8 mouse cellular contexts compared by ENCODE assay signal in the genomic region with DNA sequence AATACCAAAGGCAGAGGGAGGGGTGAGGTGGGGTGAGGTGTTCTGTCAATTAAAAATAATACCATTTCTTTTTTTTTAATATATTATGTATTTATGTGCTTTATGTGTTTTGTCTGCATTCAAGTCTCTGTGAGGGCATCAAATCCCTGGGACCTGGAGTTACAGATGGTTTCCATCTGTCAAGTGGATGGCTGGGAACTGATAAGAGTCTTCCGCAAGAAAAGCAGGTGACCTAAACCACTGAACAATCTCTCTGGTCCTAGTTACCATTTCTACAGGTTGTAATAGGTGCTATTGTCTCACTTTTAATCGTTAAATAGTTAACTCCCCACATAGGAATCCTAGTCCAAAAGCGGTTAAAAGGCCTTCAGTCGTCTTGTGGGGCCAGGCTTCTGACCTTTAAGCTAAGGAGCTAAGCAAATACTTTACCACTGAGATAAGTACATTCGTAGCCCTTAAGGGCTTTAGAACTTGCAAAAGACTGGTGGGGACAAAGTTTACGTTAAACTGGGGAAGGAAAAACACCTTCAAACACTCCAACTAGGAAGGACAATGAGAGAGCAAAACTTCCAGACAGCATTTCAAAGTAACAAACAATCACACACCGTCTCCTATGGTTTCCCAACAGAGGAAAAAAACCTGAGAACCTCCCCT. TPM values are rescaled to one million over a fixed set of nuclear protein-coding genes. Genes with fewer than 3 reads are reported as not detected.
DNase-seq lines count a peak whose midpoint lies in the region; ATAC-seq and TF ChIP-seq lines count a peak whose summit lies in the region.

No protein-coding gene starts in this region.

- DNase-seq in layer of hippocampus, adult 2 months (ENCODE audit: low spot score in 2 of 2) = no peak
- no peak for DNase-seq in layer of hippocampus, postnatal 14 days (ENCODE audit: low spot score in 2 of 2)
- DNase-seq in embryonic facial prominence, embryonic 10.5 days (ENCODE audit: low spot score) = no peak
- no peak for DNase-seq in midbrain, embryonic 10.5 days (ENCODE audit: low spot score)
- no peak for DNase-seq in right cerebral cortex, postnatal 14 days
- no peak for DNase-seq in Muller cell, postnatal 12 days (ENCODE audit: inconsistent ontology term)
- DNase-seq in adrenal gland, postnatal 14 days = no peak

- H3K27me3 ChIP-seq in embryonic facial prominence, embryonic 10.5 days (replicated peaks; ENCODE audit: low read depth, poor library complexity, severe bottlenecking) = no peaks in the 10 kb centered on the region
- no peaks in the 10 kb centered on the region for H3K27me3 ChIP-seq in intestine, embryonic 15.5 days (replicated peaks)
- no peaks in the 10 kb centered on the region for H3K27me3 ChIP-seq in midbrain, embryonic 10.5 days (ENCODE audit: low read depth, poor library complexity, severe bottlenecking)

- TF ChIP-seq CTCF in layer of hippocampus, adult 2 months (conservative IDR thresholded peaks at IDR 0.05) = no peak

- H3K4me1 ChIP-seq in embryonic facial prominence, embryonic 10.5 days = peaks cover 13% of the 10 kb centered on the region
- peaks cover 5% of the 10 kb centered on the region for H3K4me1 ChIP-seq in intestine, embryonic 15.5 days (replicated peaks)
- peaks cover 19% of the 10 kb centered on the region for H3K4me1 ChIP-seq in midbrain, embryonic 10.5 days

- peak overlapping the region; percentile 3 for H3K9ac ChIP-seq in intestine, embryonic 15.5 days

- H3K4me3 ChIP-seq in layer of hippocampus, adult 2 months = peak overlapping the region; percentile 84
- peak overlapping the region; percentile 77 for H3K4me3 ChIP-seq in embryonic facial prominence, embryonic 10.5 days
- H3K4me3 ChIP-seq in intestine, embryonic 15.5 days (replicated peaks) = peak overlapping the region; percentile 74
- H3K4me3 ChIP-seq in midbrain, embryonic 10.5 days = peak overlapping the region; percentile 93

- peak overlapping the region; percentile 51 for H3K4me2 ChIP-seq in intestine, embryonic 15.5 days (replicated peaks)

- H3K9me3 ChIP-seq in embryonic facial prominence, embryonic 10.5 days = no peaks in the 10 kb centered on the region
- no peaks in the 10 kb centered on the region for H3K9me3 ChIP-seq in intestine, embryonic 15.5 days
- no peaks in the 10 kb centered on the region for H3K9me3 ChIP-seq in midbrain, embryonic 10.5 days (replicated peaks)

- H3K36me3 ChIP-seq in embryonic facial prominence, embryonic 10.5 days (replicated peaks) = peaks cover 11% of the 10 kb centered on the region
- H3K36me3 ChIP-seq in intestine, embryonic 15.5 days = peaks cover 2% of the 10 kb centered on the region; the same call in 1 of the 2 replicates
- H3K36me3 ChIP-seq in midbrain, embryonic 10.5 days = peaks cover 5% of the 10 kb centered on the region

- H3K27ac ChIP-seq in layer of hippocampus, adult 2 months = no peak overlapping the region
- no peak overlapping the region for H3K27ac ChIP-seq in embryonic facial prominence, embryonic 10.5 days (replicated peaks)
- peak overlapping the region; percentile 6; the same call in 1 of the 2 replicates for H3K27ac ChIP-seq in intestine, embryonic 15.5 days
- 0 out of 2 replicates have a peak overlapping the region, but pooled peaks have one; percentile 95 for H3K27ac ChIP-seq in midbrain, embryonic 10.5 days (replicated peaks)

- no peak for ATAC-seq in intestine, embryonic 15.5 days

- WGBS in embryonic facial prominence, embryonic 10.5 days = 27% methylated on average over 7 of the region's 7 CpGs
- 13% methylated on average over 7 of the region's 7 CpGs for WGBS in intestine, embryonic 15.5 days
- WGBS in midbrain, embryonic 10.5 days = 36% methylated on average over 7 of the region's 7 CpGs

RNA-seq across cellular contexts. Expression of gene Swt1, which starts 1.2 kb away (rescaled TPM):
- total RNA-seq in layer of hippocampus, adult 2 months (2021) = 10 to 100 TPM; 11.6 to 21.2 TPM
- 10 to 100 TPM; 10.8 to 11.0 TPM for total RNA-seq in layer of hippocampus, postnatal 14 days (2021)
- 19.8 and 21.1 TPM in 2 replicates for polyA plus RNA-seq in embryonic facial prominence, embryonic 10.5 days (2016; fragmentation: Nextera tagmentation; extraction: Ambion mirVana)
- 29.1 and 39.7 TPM in 2 replicates for polyA plus RNA-seq in intestine, embryonic 15.5 days (2015; fragmentation: Nextera tagmentation; extraction: Ambion mirVana)
- 21.6 and 22.8 TPM in 2 replicates for polyA plus RNA-seq in midbrain, embryonic 10.5 days (2016; fragmentation: Nextera tagmentation; extraction: Ambion mirVana)
- total RNA-seq in adrenal gland, postnatal 14 days (2021) = 20.2 and 24.4 TPM in 2 replicates

RNA-seq across cellular contexts. Expression of gene Trmt1l, which starts 1.3 kb away (rescaled TPM):
- 10 to 100 TPM; 31.7 to 35.5 TPM for total RNA-seq in layer of hippocampus, adult 2 months (2021)
- 10 to 100 TPM; 27.1 to 29.2 TPM for total RNA-seq in layer of hippocampus, postnatal 14 days (2021)
- 49.8 and 50.6 TPM in 2 replicates for polyA plus RNA-seq in embryonic facial prominence, embryonic 10.5 days (2016; fragmentation: Nextera tagmentation; extraction: Ambion mirVana)
- 39.3 and 42.8 TPM in 2 replicates for polyA plus RNA-seq in intestine, embryonic 15.5 days (2015; fragmentation: Nextera tagmentation; extraction: Ambion mirVana)
- 52.5 and 55.6 TPM in 2 replicates for polyA plus RNA-seq in midbrain, embryonic 10.5 days (2016; fragmentation: Nextera tagmentation; extraction: Ambion mirVana)
- 26.9 and 28.9 TPM in 2 replicates for total RNA-seq in adrenal gland, postnatal 14 days (2021)

Comparison
In these comparisons a context has a peak if more than half of its experiments do, and no peak if none do; other contexts are left out.
1. H3K27ac ChIP-seq: peak in intestine, embryonic 15.5 days (single experiment) and midbrain, embryonic 10.5 days (single experiment); none in layer of hippocampus, adult 2 months (single experiment) and embryonic facial prominence, embryonic 10.5 days (single experiment).
2. Peak in every context shown above with its lines, with median percentiles within 50 percentile points of each other: H3K4me3 ChIP-seq.